9 mouse cellular contexts compared by ENCODE assay signal in the genomic region with DNA sequence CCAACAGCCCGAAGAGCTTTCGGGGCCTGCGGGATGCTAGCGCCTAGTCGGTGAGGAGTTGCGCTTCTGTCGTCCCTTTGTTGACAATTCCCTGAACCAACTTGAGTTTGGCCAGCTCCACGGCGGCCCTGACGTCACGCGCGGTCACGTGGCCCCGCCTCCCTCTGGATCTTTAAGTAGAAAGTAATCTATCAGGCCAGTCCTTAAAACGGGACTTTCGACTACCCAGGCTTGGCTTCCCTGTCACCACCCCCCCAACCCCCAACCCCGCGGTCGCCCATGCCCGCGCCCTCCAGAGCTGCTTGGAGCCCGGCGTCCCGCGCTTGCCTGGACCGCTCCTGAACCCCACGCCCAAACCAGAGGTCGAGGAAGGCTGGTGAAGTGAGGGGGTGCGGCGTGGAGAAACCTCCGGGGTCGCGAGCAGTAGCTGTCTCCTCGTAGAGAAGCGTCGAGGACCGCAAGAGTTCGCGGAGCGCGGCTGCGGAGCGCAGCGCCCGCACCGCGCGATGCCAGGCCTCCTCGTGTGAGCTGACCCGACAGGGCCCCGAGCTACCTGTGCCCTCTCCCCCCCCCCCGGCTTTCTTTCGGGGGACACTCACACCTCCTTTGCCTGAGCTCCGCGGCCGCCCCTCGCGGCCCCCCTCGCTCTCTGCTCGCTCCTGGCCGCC. TPM values are rescaled to one million over a fixed set of nuclear protein-coding genes. Genes with fewer than 3 reads are reported as not detected.
A peak's percentile ranks its signal among the peaks of the same experiment; 100 is the strongest.
DNase-seq lines count a peak whose midpoint lies in the region; ATAC-seq and TF ChIP-seq lines count a peak whose summit lies in the region.
"Had no signal": no experiment of that assay in that cellular context is flagged by ENCODE, and none has a peak within 500 bp of the region (broad histone marks: within the 10 kb centered on the region; RNA-seq: fewer than 3 reads in every experiment).

Gene Foxd3 (plus strand): TSS at position 363 of the 668 bp plus-strand sequence.

- peak; percentile 37 for DNase-seq in gastrocnemius, postnatal 10 days
- no peak for DNase-seq in gastrocnemius, postnatal 4 days (ENCODE audit: low spot score in 2 of 2)
- DNase-seq in G1E (ENCODE audit: low spot score), result no peak
- no peak for DNase-seq in forebrain, embryonic 14.5 days (ENCODE audit: low spot score)
- DNase-seq in retina, postnatal 1 day, result peak; percentile 58
- no peak for DNase-seq in frontal cortex, postnatal 25 days (ENCODE audit: low spot score in 2 of 2)
- no peak for DNase-seq in thymus, postnatal 10 days (ENCODE audit: low spot score in 2 of 2)

- no peak for ATAC-seq in G1E (ENCODE audit: extremely low read depth, insufficient number of reproducible peaks, low FRiP score, poor library complexity, severe bottlenecking)
- ATAC-seq in forebrain, embryonic 14.5 days, result 0 out of 2 replicates have a peak, but pooled peaks have one; percentile 10
- ATAC-seq in limb, embryonic 12.5 days (ENCODE audit: insufficient number of reproducible peaks, insufficient read depth, low FRiP score, low TSS enrichment, low read depth), result peak; percentile 40

- no peaks in the 10 kb centered on the region for H3K36me3 ChIP-seq in G1E (replicated peaks)
- H3K36me3 ChIP-seq in forebrain, embryonic 14.5 days (ENCODE audit: control insufficient read depth, insufficient read depth, low read length), result no peaks in the 10 kb centered on the region
- no peaks in the 10 kb centered on the region for H3K36me3 ChIP-seq in limb, embryonic 12.5 days

- no peaks in the 10 kb centered on the region for H3K4me1 ChIP-seq in G1E (ENCODE audit: insufficient read depth, low read depth, low read length)
- peaks cover 4% of the 10 kb centered on the region; the same call in 1 of the 2 replicates for H3K4me1 ChIP-seq in forebrain, embryonic 14.5 days (ENCODE audit: control insufficient read depth, insufficient read depth, low read length)
- peaks cover 32% of the 10 kb centered on the region for H3K4me1 ChIP-seq in limb, embryonic 12.5 days (replicated peaks)

- H3K4me2 ChIP-seq in forebrain, embryonic 14.5 days (ENCODE audit: low read length), result peak within 1 kb of the TSS; percentile 41
- peak within 1 kb of the TSS; percentile 51 for H3K4me2 ChIP-seq in limb, embryonic 12.5 days

- no peak for TF ChIP-seq CTCF in G1E (IDR thresholded peaks at IDR 0.05; ENCODE audit: low read depth, low read length)

- H3K9me3 ChIP-seq in G1E (replicated peaks), result peaks cover 69% of the 10 kb centered on the region
- no peaks in the 10 kb centered on the region for H3K9me3 ChIP-seq in forebrain, embryonic 14.5 days (replicated peaks; ENCODE audit: control insufficient read depth, low read length)
- H3K9me3 ChIP-seq in limb, embryonic 12.5 days, result no peaks in the 10 kb centered on the region

- no peak within 1 kb of the TSS for H3K9ac ChIP-seq in forebrain, embryonic 14.5 days (ENCODE audit: low read length)
- H3K9ac ChIP-seq in limb, embryonic 12.5 days (replicated peaks), result 0 out of 2 replicates have a peak within 1 kb of the TSS, but pooled peaks have one; percentile 27

- WGBS in forebrain, embryonic 14.5 days, result under 1% methylated on average over 44 of the region's 62 CpGs
- WGBS in limb, embryonic 12.5 days, result under 1% methylated on average over 62 of the region's 62 CpGs

- H3K4me3 ChIP-seq in G1E (ENCODE audit: low read depth, low read length), result peak within 1 kb of the TSS; percentile 13; the same call in 1 of the 2 replicates
- H3K4me3 ChIP-seq in forebrain, embryonic 14.5 days (ENCODE audit: low read depth, low read length), result peak within 1 kb of the TSS; percentile 26
- peak within 1 kb of the TSS; percentile 38 for H3K4me3 ChIP-seq in limb, embryonic 12.5 days (replicated peaks)

- no peaks in the 10 kb centered on the region; the same call in 1 of the 2 replicates for H3K27me3 ChIP-seq in G1E (ENCODE audit: insufficient read depth, low read length)
- H3K27me3 ChIP-seq in forebrain, embryonic 14.5 days (replicated peaks; ENCODE audit: control insufficient read depth, insufficient read depth, low read length), result peaks cover 79% of the 10 kb centered on the region
- peaks cover 91% of the 10 kb centered on the region for H3K27me3 ChIP-seq in limb, embryonic 12.5 days
- H3K27me3 ChIP-seq: CH12.LX had no signal

- no peak within 1 kb of the TSS for H3K27ac ChIP-seq in forebrain, embryonic 14.5 days (ENCODE audit: low read depth, low read length)
- H3K27ac ChIP-seq in limb, embryonic 12.5 days, result no peak within 1 kb of the TSS

RNA-seq across cellular contexts. Expression of gene Foxd3, which starts in this region (rescaled TPM):
- total RNA-seq in gastrocnemius, postnatal 10 days (2021), result 1 to 10 TPM; 4.6 to 4.7 TPM
- total RNA-seq in gastrocnemius, postnatal 4 days (2021), result 10 to 100 TPM in 1 of 2 experiments, 1 to 10 TPM in 1; 9.9 to 11.5 TPM
- total RNA-seq in G1E (2014; fragmentation: Nextera tagmentation) (not detected in 2 replicates), G1E (2017) (0.12 TPM in 1 of 2 replicates, not detected in the other)
- not detected in 2 replicates for polyA plus RNA-seq in G1E (2012)
- 0.12 TPM in 1 of 2 replicates, not detected in the other for polyA plus RNA-seq in forebrain, embryonic 14.5 days (2014; fragmentation: Nextera tagmentation; extraction: Ambion mirVana)
- 0.85 and 0.91 TPM in 2 replicates for polyA plus RNA-seq in limb, embryonic 12.5 days (2016; fragmentation: Nextera tagmentation; extraction: Ambion mirVana)
- total RNA-seq: CH12.LX had no signal

Comparison
In these comparisons a context has a peak if more than half of its experiments do, and no peak if none do; other contexts are left out.
1. RNA of gene Foxd3 (total RNA-seq): 9.9 to 11.5 TPM in gastrocnemius, postnatal 4 days and 4.6 to 4.7 TPM in gastrocnemius, postnatal 10 days; 0.12 TPM in G1E; every median in the first group is over 4 times any median in the second.
2. DNase-seq: peak in gastrocnemius, postnatal 10 days (single experiment) and retina, postnatal 1 day (single experiment); none in gastrocnemius, postnatal 4 days (0 of 2), G1E (single experiment), forebrain, embryonic 14.5 days (single experiment), frontal cortex, postnatal 25 days (0 of 2) and thymus, postnatal 10 days (0 of 2).
3. Peak in ATAC-seq, H3K4me3 ChIP-seq and H3K4me2 ChIP-seq in forebrain, embryonic 14.5 days; RNA of the gene not detected or under 1 TPM.
4. Peak in ATAC-seq, H3K4me3 ChIP-seq, H3K9ac ChIP-seq and H3K4me2 ChIP-seq in limb, embryonic 12.5 days; RNA of the gene not detected or under 1 TPM.
5. Peak in every context shown above with its lines, with median percentiles within 50 percentile points of each other: H3K4me3 ChIP-seq.